Mouse (Mus musculus): ENCODE measurements around the gene Krt28. TPM values are rescaled to one million over a fixed set of nuclear protein-coding genes. Genes with fewer than 3 reads are reported as not detected.

Gene Krt28
- not detected for total RNA-seq (2023)

DNA sequence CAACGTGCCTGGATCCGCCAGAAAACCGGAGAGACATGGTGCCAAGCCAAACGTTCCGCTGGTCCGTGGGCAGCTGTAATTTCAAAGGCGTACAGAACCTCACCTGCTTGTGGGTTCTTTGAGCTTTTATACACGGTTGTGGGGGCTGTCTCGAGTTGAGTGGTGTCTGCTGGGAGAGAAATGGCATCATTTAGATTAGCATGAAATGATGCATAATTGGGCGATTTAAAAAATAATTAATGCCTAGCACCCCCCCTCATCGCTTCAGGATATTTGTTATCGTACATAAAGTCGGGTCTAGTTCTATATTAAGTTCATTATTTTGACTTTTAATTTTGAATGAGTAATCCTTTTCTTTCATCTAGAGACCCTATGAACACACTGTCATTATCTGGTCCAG, at the start of gene Krt28:
Krt28 (minus strand) TSS at position 101 of the 400 bp plus-strand sequence.

GRCm38 (mm10) chr11:99422159-99422558, 47.5 kb upstream of the Krt28 start, which contains the start of gene Krt12:
TSS of gene Krt12 (minus strand) at chr11:99422259.

GRCm38 (mm10) chr11:99389264-99389663, 14.6 kb upstream of the Krt28 start, which contains the start of gene Krt10:
TSS of gene Krt10 (minus strand) at chr11:99389364.

GRCm38 (mm10) chr11:99351004-99351403, 23.7 kb downstream of the Krt28 start, which contains the start of gene Krt27:
TSS of gene Krt27 (minus strand) at chr11:99351104.

DNA sequence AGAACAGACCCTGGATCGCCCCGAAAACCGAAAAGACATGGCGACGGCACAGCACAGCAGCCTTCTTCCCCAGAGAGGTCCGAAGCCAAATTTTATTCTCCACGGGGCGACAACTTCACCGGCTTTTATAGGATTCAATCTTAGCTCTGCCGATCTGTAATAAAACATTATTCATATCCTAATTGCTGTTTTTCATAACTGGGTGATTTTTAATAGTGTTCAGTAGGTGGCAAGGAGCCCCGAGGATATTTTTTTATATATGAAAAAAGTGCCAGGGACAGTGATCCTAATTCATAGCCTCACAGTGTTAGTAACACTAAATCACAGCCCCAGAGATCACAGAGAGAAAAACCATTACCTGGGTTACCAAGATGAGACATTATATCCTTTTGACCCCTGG, 36.8 kb downstream of the Krt28 start, which contains the start of gene Krt26:
Krt26 (minus strand) TSS at position 101 of the 400 bp plus-strand sequence.

GRCm38 (mm10) chr11:99322851-99323250, 51.9 kb downstream of the Krt28 start, which contains the start of gene Krt25:
TSS of gene Krt25 (minus strand) at chr11:99322951.

Other genes starting within 250 kb of the Krt28 start
- 100 to 1,000 TPM; 516 to 541 TPM for gene Ccr7, start 219.8 kb downstream of the Krt28 start, total RNA-seq (2023)
- 100 to 1,000 TPM; 147 to 153 TPM for gene Smarce1, start 143.9 kb downstream of the Krt28 start, total RNA-seq (2023)
- not detected for gene Krt222, start 130.8 kb downstream of the Krt28 start, total RNA-seq (2023)
- gene Krt24, start 89.6 kb downstream of the Krt28 start, total RNA-seq (2023), result not detected
- gene Krt25, start 52.0 kb downstream of the Krt28 start, total RNA-seq (2023), result not detected
- gene Krt26, start 36.9 kb downstream of the Krt28 start, total RNA-seq (2023), result not detected
- not detected for gene Krt27, start 23.8 kb downstream of the Krt28 start, total RNA-seq (2023)
- 1 to 10 TPM; 4.7 to 5.7 TPM for gene Krt10, start 14.5 kb upstream of the Krt28 start, total RNA-seq (2023)
- not detected for gene Krt12, start 47.4 kb upstream of the Krt28 start, total RNA-seq (2023)
- gene Krt20, start 63.2 kb upstream of the Krt28 start, total RNA-seq (2023), result not detected
- not detected for gene Krt23, start 118.2 kb upstream of the Krt28 start, total RNA-seq (2023)
- gene Krt39, start 146.4 kb upstream of the Krt28 start, total RNA-seq (2023), result not detected
- gene Krt40, start 168.3 kb upstream of the Krt28 start, total RNA-seq (2023), result not detected
- gene Krtap3-3, start 176.0 kb upstream of the Krt28 start, total RNA-seq (2023), result not detected
- gene Krtap3-2, start 181.9 kb upstream of the Krt28 start, total RNA-seq (2023), result not detected
- gene Gm11939, start 184.6 kb upstream of the Krt28 start, total RNA-seq (2023), result not detected
- gene Krtap3-1, start 191.7 kb upstream of the Krt28 start, total RNA-seq (2023), result not detected
- gene Krtap1-5, start 206.1 kb upstream of the Krt28 start, total RNA-seq (2023), result not detected
- not detected for gene Krtap1-4, start 208.8 kb upstream of the Krt28 start, total RNA-seq (2023)
- gene Krtap1-3, start 216.4 kb upstream of the Krt28 start, total RNA-seq (2023), result not detected
- gene Krtap9-3, start 223.2 kb upstream of the Krt28 start, total RNA-seq (2023), result not detected
- gene Gm11938, start 228.4 kb upstream of the Krt28 start, total RNA-seq (2023), result not detected
- not detected for gene Gm11937, start 235.3 kb upstream of the Krt28 start, total RNA-seq (2023)
- gene Krtap2-4, start 239.9 kb upstream of the Krt28 start, total RNA-seq (2023), result not detected
- not detected for gene Gm11562, start 245.5 kb upstream of the Krt28 start, total RNA-seq (2023)

All from T-cell, adult 66 days (primary cell).